Mouse (Mus musculus) liver, embryonic 18 days (tissue): Measurements from ENCODE around the gene Slpi. TPM values are rescaled to one million over a fixed set of nuclear protein-coding genes. Genes with fewer than 3 reads are reported as not detected.

Source experiments
- polyA plus RNA-seq: library from polyadenylated mRNA; depleted of rRNA; stranded (reverse); fragments of >200 nt; gene quantifications from 2 replicates; pipeline ENCODE4 v1.2.3, GENCODE M21; 2012; rRNA removed

Slpi gene
- polyA plus RNA-seq, result 25.7 and 26.9 TPM in 2 replicates

GRCm38 (mm10) chr2:164389020-164389419, at the start of gene Slpi:
TSS of gene Slpi (minus strand) at chr2:164389095.

GRCm38 (mm10) chr2:164405060-164405459, 16.2 kb upstream of the Slpi start, which contains the start of gene Matn4:
TSS of gene Matn4 (minus strand) at chr2:164405160.

GRCm38 (mm10) chr2:164402906-164403305, 14.0 kb upstream of the Slpi start, which contains the start of gene Rbpjl:
TSS of gene Rbpjl (plus strand) at chr2:164403141.

GRCm38 (mm10) chr2:164332440-164332839, 56.5 kb downstream of the Slpi start, which contains the start of gene Svs5:
TSS of gene Svs5 (plus strand) at chr2:164332740.

GRCm38 (mm10) chr2:164316451-164316850, 72.4 kb downstream of the Slpi start, which contains the start of gene Svs6:
TSS of gene Svs6 (plus strand) at chr2:164316751.

Other genes with a start within 250 kb of the Slpi start
- 0.01 TPM in 2 replicates for gene Kcns1, start 218.0 kb downstream of the Slpi start, polyA plus RNA-seq
- not detected in 2 replicates for gene Wfdc5, start 206.4 kb downstream of the Slpi start, polyA plus RNA-seq
- gene Wfdc12, start 198.5 kb downstream of the Slpi start, polyA plus RNA-seq, result not detected in 2 replicates
- not detected in 2 replicates for gene Wfdc15a, start 189.0 kb downstream of the Slpi start, polyA plus RNA-seq
- 0.07 and 0.16 TPM in 2 replicates for gene Wfdc15b, start 167.4 kb downstream of the Slpi start, polyA plus RNA-seq
- not detected in 2 replicates for gene Svs2, start 150.6 kb downstream of the Slpi start, polyA plus RNA-seq
- gene Svs3b, start 132.5 kb downstream of the Slpi start, polyA plus RNA-seq, result not detected in 2 replicates
- not detected in 2 replicates for gene Svs4, start 110.6 kb downstream of the Slpi start, polyA plus RNA-seq
- not detected in 2 replicates for gene Svs3a, start 99.8 kb downstream of the Slpi start, polyA plus RNA-seq
- gene Svs6, start 72.3 kb downstream of the Slpi start, polyA plus RNA-seq, result not detected in 2 replicates
- not detected in 2 replicates for gene Svs5, start 56.4 kb downstream of the Slpi start, polyA plus RNA-seq
- gene Rbpjl, start 14.0 kb upstream of the Slpi start, polyA plus RNA-seq, result 0.01 and 0.13 TPM in 2 replicates
- gene Matn4, start 16.1 kb upstream of the Slpi start, polyA plus RNA-seq, result 0.17 and 0.21 TPM in 2 replicates
- gene Sdc4, start 54.8 kb upstream of the Slpi start, polyA plus RNA-seq, result 46.8 and 52.3 TPM in 2 replicates
- 20.3 and 20.5 TPM in 2 replicates for gene Sys1, start 67.9 kb upstream of the Slpi start, polyA plus RNA-seq
- 0.55 and 0.61 TPM in 2 replicates for gene Gm20458, start 71.9 kb upstream of the Slpi start, polyA plus RNA-seq
- not detected in 2 replicates for gene Trp53tg5, start 84.6 kb upstream of the Slpi start, polyA plus RNA-seq
- 11.3 and 12.0 TPM in 2 replicates for gene Dbndd2, start 97.0 kb upstream of the Slpi start, polyA plus RNA-seq
- 15.6 and 19.3 TPM in 2 replicates for gene Pigt, start 108.4 kb upstream of the Slpi start, polyA plus RNA-seq
- 1.6 and 2.0 TPM in 2 replicates for gene Wfdc2, start 173.3 kb upstream of the Slpi start, polyA plus RNA-seq
- not detected in 2 replicates for gene Spint3, start 184.4 kb upstream of the Slpi start, polyA plus RNA-seq
- gene Wfdc6a, start 196.4 kb upstream of the Slpi start, polyA plus RNA-seq, result 0.05 and 0.06 TPM in 2 replicates
- gene Eppin, start 204.5 kb upstream of the Slpi start, polyA plus RNA-seq, result not detected in 2 replicates
- gene Wfdc6b, start 224.4 kb upstream of the Slpi start, polyA plus RNA-seq, result not detected in 2 replicates
- gene Wfdc8, start 224.5 kb upstream of the Slpi start, polyA plus RNA-seq, result not detected in 2 replicates
- not detected in 2 replicates for gene Wfdc16, start 249.7 kb upstream of the Slpi start, polyA plus RNA-seq